Mouse (Mus musculus) left cerebral cortex, adult 18-20 months (tissue): ENCODE results near the gene Lrrc58. TPM values are rescaled to one million over a fixed set of nuclear protein-coding genes. Genes with fewer than 3 reads are reported as not detected.
A peak's percentile ranks its signal among the peaks of the same experiment; 100 is the strongest.

ENCODE experiments used
- DNase-seq, 2 experiments: peaks; one replicate each; pipeline ENCODE4 v3.0.0; 2021 to 2022; ENCODE audit warnings: low spot score in 2 of 2, mixed read lengths in 1 of 2
- total RNA-seq, 2 experiments: library from RNA; stranded (reverse); gene quantifications; 2 replicates each; pipeline ENCODE4 v1.2.3; 2021

The Lrrc58 gene
- total RNA-seq, 2 experiments from 2014 or later, result 93.4 to 97.3 TPM

DNA sequence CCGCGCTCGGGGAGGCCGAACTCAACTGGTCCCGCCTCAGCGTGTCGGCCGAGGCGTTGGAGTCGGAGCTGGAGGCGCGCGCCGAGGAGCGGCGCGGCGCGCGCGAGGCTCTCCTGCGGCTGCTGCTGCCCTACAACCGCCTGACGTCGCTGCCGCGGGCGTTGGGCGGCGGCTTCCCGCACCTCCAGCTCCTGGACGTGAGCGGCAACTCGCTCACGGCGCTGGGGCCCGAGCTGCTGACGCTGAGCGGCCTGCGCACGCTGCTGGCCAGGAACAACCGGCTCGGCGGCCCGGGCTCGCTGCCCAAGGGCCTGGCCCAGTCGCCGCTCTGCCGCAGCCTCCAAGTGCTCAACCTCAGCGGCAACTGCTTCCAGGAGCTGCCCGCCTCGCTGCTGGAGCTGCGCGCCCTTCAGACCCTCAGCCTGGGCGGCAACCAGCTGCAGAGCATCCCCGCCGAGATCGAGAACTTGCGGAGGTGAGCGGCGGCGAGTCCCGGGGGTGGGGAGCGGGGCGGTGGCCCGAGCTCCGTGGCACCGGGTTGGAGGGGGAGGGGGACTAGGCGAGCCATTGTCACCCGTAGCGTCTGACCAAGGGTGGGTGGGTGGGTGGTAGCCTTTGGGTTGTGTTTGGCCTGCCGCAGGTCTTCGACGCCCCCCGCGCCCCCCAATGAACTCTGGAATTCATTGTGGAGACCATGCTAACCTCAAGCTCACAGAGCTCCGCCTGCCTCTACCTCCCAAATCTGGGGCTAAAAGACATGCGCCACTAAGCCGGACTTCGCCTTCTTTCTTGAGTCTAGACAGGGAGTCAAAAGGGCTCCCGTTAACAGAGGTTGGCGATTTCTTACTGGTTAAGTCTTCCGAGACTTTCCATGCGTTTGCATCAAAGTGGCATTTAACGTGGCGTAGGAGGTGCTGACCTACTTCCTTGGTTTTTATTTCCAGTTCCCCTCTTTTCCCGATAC is 599 bp downstream of the Lrrc58 start:
- DNase-seq, result peak; percentile 25

DNA sequence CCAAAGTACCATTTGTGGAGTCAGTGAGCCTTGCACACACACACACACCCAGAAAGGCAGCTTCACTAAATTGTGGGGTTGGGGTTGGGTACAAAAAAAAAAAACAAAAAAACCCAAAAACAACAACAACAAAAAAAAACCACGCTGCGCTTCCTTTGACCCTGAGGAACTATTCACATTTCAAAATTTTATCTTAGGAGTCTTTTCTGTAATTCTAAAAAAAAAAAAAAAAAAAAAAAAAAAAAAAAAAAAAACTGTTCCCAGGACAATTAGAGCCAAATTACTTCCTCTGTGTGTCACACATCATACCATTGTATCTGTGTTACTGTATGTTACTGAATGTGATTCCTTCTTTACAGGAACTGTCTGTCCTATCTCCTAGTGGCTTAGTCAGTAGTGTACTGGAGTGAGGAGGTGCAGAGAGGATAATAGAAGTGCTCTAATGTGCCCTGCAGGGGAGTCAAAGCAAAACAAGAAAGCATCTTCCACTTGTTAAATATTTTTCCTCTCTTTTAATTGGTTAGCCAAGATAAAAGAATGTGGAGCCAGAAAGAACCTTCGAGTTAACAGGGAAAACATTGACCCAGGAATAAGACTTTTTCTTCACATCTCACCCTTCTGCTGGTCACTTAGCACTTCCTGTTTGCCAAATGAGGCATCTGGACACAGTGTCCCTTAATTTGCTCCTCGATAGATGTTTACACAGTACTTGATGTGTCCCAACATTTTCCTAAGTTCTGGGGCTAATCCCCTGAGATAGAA is 1.5 kb downstream of the Lrrc58 start:
- DNase-seq, result no peak

GRCm38 (mm10) chr16:37871112-37871715 is 3.0 kb downstream of the Lrrc58 start:
- peak; percentile 41 to 68 for DNase-seq

GRCm38 (mm10) chr16:37874501-37875235 is 6.5 kb downstream of the Lrrc58 start:
- DNase-seq, result no peak

DNA sequence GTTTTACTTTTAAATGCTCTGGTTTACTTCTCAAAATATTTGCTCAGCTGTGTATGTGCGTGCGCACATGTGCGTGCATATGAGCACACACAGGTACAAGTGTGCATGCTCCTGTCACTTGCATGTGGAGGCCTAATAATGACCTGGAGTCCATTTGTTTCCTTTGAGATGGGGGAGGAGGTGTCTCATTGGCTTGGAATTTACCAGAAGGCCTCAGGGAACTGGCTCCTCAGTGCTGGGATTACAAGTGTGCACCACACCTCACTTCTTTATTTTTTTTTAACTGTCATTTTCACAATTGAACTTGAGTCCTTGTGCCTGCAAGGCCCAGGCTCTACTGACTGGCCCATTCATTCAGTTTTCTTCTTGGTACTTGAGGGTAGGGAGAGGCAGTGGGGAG is 9.2 kb downstream of the Lrrc58 start:
- DNase-seq, result no peak

DNA sequence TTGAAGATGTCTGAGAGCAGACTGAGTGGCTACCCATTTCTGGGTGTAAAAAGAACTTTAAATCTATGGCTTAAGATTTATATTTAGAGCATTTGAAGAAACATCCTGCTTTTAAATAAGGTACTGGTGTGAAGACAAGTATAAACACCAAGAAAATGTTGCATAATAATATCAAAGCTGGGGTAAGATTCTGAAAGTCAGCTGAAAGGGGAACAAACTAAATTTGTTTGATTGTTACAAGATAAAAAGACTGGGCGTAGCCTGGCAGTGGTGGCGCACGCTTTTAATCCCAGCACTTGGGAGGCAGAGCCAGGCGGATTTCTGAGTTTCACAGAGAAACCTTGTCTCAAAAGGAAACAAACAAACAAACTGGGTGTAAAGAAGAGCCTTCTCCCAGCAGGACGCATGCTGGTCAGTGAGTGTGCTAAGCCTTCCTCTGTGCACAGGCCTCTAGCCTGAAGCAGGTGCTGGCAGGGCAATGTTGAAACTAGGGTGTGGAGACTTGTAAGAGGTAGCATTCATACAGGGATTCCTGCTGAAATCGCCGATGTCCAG is 10.8 kb downstream of the Lrrc58 start:
- DNase-seq, result no peak

- DNase-seq, result no peak
These were observed 11.7 kb downstream of the Lrrc58 start for GRCm38 (mm10) chr16:37879750-37880419.

DNA sequence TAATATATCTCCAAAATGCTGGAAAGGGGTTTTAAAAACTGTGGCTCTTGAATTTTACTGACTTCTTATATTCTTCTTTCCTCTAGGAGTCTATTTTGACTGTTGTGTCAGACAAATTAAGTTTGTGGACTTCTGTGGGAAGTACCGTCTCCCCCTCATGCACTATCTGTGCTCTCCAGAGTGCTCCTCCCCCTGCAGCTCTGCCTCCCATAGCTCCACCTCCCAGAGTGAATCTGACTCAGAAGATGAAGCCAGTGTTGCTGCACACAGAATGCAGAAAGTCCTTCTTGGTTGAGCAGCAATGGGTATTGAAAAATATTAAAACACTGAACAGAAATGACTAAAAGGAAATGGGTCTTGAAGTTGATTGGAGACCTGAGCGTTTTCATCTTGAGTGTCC is 13.0 kb downstream of the Lrrc58 start:
- DNase-seq, result no peak

DNA sequence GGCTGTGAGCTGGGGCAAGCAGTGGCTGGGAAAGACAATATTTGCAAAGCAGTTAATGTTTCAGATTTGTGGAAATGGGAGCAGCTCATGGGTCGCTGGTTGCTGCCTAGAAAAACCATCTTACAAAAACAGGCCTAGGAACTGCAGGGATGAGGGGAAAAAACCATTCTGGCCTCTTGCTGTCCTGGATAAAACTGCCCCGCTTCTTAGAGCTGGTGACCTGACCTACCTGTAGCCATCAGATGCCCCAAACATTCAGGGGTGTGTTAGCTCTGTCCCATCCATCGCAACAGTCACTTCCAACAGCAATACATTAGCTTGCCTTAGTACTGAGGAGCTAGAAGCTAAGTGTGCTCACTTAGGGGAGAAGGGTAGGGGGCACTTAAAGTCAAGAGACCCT is 20.8 kb downstream of the Lrrc58 start:
- DNase-seq, result no peak

- no peak for DNase-seq
These were observed 24.5 kb downstream of the Lrrc58 start for GRCm38 (mm10) chr16:37892667-37893066.

GRCm38 (mm10) chr16:37893381-37893780 is 25.2 kb downstream of the Lrrc58 start:
- DNase-seq, result no peak

GRCm38 (mm10) chr16:37893942-37894341 is 25.8 kb downstream of the Lrrc58 start:
- DNase-seq, result no peak

GRCm38 (mm10) chr16:37898790-37899189 is 30.6 kb downstream of the Lrrc58 start:
- DNase-seq, result no peak

DNA sequence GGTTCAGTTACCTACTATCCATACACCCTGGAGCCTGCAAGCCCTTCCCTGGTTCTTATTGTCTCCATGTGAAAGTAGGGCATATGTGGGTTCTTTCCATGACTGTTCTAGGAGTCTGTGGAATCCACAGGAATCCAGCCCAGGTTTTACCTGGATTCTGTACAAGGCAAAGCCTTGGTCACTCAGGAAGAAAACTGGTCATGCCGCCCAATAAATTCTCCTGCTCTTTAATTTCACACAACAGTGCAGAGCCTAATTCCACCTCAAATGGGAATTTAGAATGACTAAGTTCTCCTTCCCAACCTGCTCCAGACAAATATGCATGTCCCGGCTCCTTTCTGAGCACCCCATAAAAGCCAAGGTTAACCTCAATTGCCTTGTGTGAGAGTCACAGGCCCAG is 31.2 kb downstream of the Lrrc58 start:
- no peak for DNase-seq

GRCm38 (mm10) chr16:37901318-37901717 is 33.1 kb downstream of the Lrrc58 start:
- no peak for DNase-seq

DNA sequence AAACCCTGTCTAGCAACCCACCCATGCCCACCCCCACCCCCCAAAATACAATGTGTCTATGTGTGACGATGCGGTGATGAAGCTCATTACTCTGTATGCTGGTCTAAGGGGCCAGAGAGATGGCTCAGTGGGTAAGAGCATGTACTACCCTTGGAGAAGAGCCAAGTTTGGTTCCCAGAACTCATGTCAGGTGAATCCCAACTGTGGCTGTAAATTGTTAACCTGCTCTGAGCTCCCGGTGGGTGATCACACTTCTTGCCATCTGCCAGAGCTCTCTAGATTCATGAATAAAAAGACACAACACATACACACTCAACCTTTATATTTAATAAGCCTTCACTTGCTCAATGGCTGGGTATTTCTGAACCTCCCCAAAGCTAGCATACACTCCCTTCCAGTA is 38.3 kb downstream of the Lrrc58 start:
- DNase-seq, result no peak

DNA sequence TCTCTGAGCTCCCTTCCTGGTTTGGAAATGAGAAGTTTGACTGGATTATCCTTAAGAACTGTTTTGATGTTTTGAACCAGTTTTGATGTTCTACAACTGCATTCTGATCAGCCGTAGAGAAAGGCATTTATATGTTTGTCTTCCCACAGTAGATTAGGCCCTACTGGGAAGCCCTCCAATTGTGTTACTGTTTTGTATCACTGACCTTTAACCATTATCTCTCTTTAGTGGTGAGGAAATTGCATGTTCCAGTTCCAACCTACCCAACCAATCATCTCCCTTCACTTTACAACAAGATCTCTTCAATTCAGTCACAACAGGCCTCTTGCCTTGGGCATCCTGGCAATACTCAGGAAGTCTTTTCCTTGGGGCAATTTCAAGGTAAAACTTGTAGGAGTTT is 42.9 kb downstream of the Lrrc58 start:
- no peak for DNase-seq

DNA sequence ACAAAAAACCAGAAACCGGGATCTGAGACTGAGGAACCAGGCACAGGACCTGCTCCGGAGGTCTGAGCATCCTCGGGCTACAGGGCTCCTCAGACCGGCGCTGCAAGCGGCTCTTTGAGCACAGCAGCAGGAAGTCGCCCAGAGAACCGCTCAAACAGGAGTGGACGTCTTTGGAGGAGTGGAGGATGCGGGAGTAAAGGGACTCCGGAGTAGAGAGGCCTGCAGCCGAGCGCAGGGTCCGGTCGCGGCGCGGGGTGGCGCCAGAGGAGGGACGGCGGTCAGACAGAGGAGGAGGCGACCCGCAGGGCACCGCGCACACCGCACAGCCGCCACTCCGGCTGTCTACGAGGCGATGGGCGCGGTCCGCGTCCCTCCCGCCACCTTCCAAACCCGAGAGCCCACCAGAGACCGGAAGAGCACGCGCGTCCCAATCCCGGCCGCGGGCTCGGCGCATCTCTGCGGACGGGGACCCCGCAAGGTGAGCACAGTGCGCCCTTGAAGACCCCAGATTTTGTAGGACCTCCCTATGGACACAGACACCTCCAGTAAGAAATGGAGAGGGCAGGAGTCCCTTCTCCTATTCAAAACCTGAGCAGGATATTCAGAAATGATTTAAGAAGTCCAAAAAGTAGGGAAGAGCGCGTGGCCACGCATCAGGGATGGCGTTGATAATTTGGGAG is 48.1 kb downstream of the Lrrc58 start, which contains the start of gene Gpr156:
Gpr156 (plus strand) TSS at position 359 of the 680 bp plus-strand sequence.
- peak; percentile 45 to 46 for DNase-seq

DNA sequence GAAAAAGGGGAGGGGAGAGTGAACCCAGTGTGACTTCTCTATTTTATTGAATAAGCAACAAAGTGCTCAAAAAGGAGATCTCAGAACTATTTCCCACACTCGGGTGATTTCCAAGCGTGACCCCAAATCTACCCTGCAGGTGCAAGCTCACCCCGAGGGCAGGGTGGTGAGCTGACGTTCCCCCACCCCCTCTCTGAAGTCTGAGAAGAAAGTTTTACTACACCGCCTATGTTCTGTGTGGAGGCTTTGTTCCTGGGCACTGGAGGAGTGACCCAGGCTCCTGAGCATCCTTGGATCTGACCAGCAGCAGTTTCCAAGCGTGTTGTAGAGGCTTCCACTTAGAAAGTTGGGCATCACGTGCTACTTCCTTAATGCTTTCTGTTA is 48.6 kb downstream of the Lrrc58 start:
- no peak for DNase-seq

DNA sequence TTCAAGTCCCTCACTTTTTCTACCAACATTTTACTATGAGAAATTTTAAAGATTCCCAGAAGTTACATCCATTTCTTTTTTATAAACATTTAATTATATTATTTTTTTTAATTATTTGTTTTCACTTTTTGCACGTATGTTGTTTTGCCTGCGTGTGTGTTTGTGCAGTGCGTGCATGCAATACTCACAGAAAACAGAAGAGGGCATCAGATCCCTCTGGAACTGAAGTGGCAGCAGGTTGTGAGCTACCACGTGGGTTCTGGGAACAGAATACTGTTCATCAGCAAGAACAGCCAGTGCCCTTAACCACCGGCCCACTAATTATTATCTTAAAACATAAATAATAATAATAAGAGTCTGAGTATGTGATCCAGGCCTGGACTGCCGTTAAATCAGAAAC is 50.8 kb downstream of the Lrrc58 start:
- DNase-seq, result no peak
